Mouse (Mus musculus) midbrain, postnatal 0 days (tissue): ENCODE data around the gene Dhdh. TPM values are rescaled to one million over a fixed set of nuclear protein-coding genes. Genes with fewer than 3 reads are reported as not detected.

Experiments
- ATAC-seq: fragments of 200-750 bp; cut with Nextera tagmentation; 2 replicates; pipeline ENCODE4 v1.8.0; 2017; ENCODE audit warnings: moderate number of reproducible peaks, mild to moderate bottlenecking, moderate TSS enrichment, moderate library complexity; ENCODE audit not compliant: low FRiP score
- DNase-seq: peaks from one replicate; pipeline ENCODE4 v3.0.0-alpha.2; 2015; ENCODE audit warnings: low spot score
- H3K27ac ChIP-seq: fragments of 300-500 bp; sonication (generic); 2 replicates; pipeline ENCODE4 v1.5.1; 2014; ENCODE audit warnings: low read depth, mild to moderate bottlenecking, low read length, mixed read lengths
- H3K27me3 ChIP-seq: fragments of 300-500 bp; sonication (generic); 2 replicates; pipeline ENCODE4 v1.6.1; 2014; ENCODE audit warnings: low read length, control low read depth, mixed read lengths; ENCODE audit not compliant: insufficient read depth
- H3K36me3 ChIP-seq: fragments of 300-500 bp; sonication (generic); 2 replicates; pipeline ENCODE4 v1.6.1; 2014; ENCODE audit warnings: low read length, control low read depth, mixed read lengths; ENCODE audit not compliant: insufficient read depth
- H3K4me1 ChIP-seq: fragments of 300-500 bp; sonication (generic); 2 replicates; pipeline ENCODE4 v1.6.1; 2014; ENCODE audit warnings: mild to moderate bottlenecking, control low read depth, antibody characterized with exemption, low read length, mixed read lengths; ENCODE audit not compliant: insufficient read depth
- H3K4me2 ChIP-seq: fragments of 300-500 bp; sonication (generic); 2 replicates; pipeline ENCODE4 v1.6.1; 2014; ENCODE audit warnings: low read depth, mild to moderate bottlenecking, low read length, mixed read lengths; ENCODE audit not compliant: poor library complexity, severe bottlenecking
- H3K4me3 ChIP-seq: fragments of 300-500 bp; sonication (generic); 2 replicates; pipeline ENCODE4 v1.5.1; 2014; ENCODE audit warnings: low read depth, mild to moderate bottlenecking, low read length, moderate library complexity
- H3K9ac ChIP-seq: fragments of 300-500 bp; sonication (generic); replicated peaks from 2 replicates; pipeline ENCODE4 v1.6.1; 2014; ENCODE audit warnings: mild to moderate bottlenecking, low read length, moderate library complexity, mixed read lengths; ENCODE audit not compliant: poor library complexity, severe bottlenecking
- H3K9me3 ChIP-seq: fragments of 300-500 bp; sonication (generic); 2 replicates; pipeline ENCODE4 v1.6.1; 2016; ENCODE audit warnings: low read length, control low read depth
- CTCF ChIP-seq: IDR thresholded peaks from 2 replicates; pipeline ENCODE4 v1.5.1; 2016; ENCODE audit warnings: antibody characterized with exemption, mild to moderate bottlenecking
- WGBS: fragments of 180-500 bp; shearing (Covaris S2); extraction: QIAGEN DNeasy Blood & Tissue Kit; methylation state at CpG from one replicate; pipeline ENCODE4 v1.1.7; 2014; 5-methylcytosine and 5-hydroxymethylcytosine counted together
- polyA plus RNA-seq: library from polyadenylated mRNA; unstranded; fragments of >200 nt; fragmentation: Nextera tagmentation; extraction: Ambion mirVana; gene quantifications from 2 replicates; pipeline ENCODE4 v1.2.1, GENCODE M21; 2015
- total RNA-seq: library from RNA; depleted of rRNA; stranded (reverse); fragments of >200 nt; gene quantifications from 2 replicates; pipeline ENCODE4 v1.2.3, GENCODE M21; 2014

The Dhdh gene
- total and polyA plus RNA-seq, 2 experiments from 2014 or later: 4.3 to 6.1 TPM

GRCm38 (mm10) chr7:45456721-45457203 is 31.8 kb downstream of the Dhdh start:
- H3K27me3 ChIP-seq: no peaks in the 10 kb centered on the region
- H3K36me3 ChIP-seq: peaks cover 30% of the 10 kb centered on the region
- no peaks in the 10 kb centered on the region for H3K9me3 ChIP-seq
- no peak overlapping the region for H3K4me3 ChIP-seq
- TF ChIP-seq CTCF: no peak
- DNase-seq (no peak), ATAC-seq (no peak)
- WGBS: 53% methylated on average over 9 of the region's 9 CpGs
- H3K4me2 ChIP-seq: peak overlapping the region; percentile 74; the same call in 1 of the 2 replicates
- peaks cover 10% of the 10 kb centered on the region for H3K4me1 ChIP-seq
- H3K9ac ChIP-seq: 0 out of 2 replicates have a peak overlapping the region, but pooled peaks have one; percentile 33
- H3K27ac ChIP-seq: peak overlapping the region; percentile 47; the same call in 1 of the 2 replicates

DNA sequence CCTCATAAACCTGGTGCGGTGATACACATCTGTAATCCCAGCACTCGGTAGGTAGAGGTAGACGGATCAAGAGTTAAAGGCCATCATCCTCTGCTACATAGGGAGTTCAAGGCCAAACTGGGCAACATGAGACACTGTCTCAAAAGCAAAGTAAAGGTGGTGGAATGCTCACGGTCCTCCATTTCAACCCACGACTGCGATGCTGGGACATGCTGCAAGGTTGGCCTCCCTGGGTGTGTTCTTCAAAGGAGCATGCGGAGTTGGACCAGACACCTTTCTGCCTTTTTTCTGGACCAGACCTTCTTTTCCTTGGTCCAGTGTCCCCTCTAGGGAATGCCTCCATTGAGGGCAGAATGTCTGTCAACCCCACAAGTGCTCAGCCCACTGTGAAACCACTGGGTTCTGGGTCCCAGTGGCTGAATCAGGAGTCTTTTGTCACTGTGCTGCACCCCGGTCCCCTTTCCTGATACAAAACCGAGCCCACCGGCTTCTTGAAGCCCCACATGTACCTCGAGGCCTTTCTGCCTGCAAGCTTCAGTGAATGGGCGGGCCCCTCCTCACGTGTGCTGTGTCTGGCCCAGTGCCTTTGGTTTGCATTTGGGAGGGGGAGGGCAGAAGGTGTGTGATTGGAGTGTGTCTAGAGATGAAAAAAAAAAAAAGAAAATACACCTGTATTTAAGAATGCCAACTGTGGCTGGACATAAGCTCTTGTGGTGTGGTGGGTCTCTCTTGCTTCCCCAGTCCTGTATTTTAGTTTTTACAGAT is 32.5 kb downstream of the Dhdh start:
- no peaks in the 10 kb centered on the region for H3K27me3 ChIP-seq
- H3K9me3 ChIP-seq: no peaks in the 10 kb centered on the region
- no peak for TF ChIP-seq CTCF
- no peak overlapping the region for H3K27ac ChIP-seq
- peaks cover 10% of the 10 kb centered on the region for H3K4me1 ChIP-seq
- H3K9ac ChIP-seq: no peak overlapping the region
- ATAC-seq: no peak
- DNase-seq: no peak
- H3K4me2 ChIP-seq: no peak overlapping the region; the same call in 1 of the 2 replicates
- peaks cover 27% of the 10 kb centered on the region for H3K36me3 ChIP-seq
- no peak overlapping the region for H3K4me3 ChIP-seq
- 83% methylated on average over 13 of the region's 13 CpGs for WGBS

GRCm38 (mm10) chr7:45454971-45455370 is 33.6 kb downstream of the Dhdh start:
- H3K4me1 ChIP-seq: peaks cover 10% of the 10 kb centered on the region
- ATAC-seq: no peak
- no peak overlapping the region for H3K9ac ChIP-seq
- H3K9me3 ChIP-seq: no peaks in the 10 kb centered on the region
- H3K27me3 ChIP-seq: no peaks in the 10 kb centered on the region
- H3K27ac ChIP-seq: no peak overlapping the region
- H3K4me3 ChIP-seq: no peak overlapping the region
- DNase-seq: no peak
- no peak for TF ChIP-seq CTCF
- peaks cover 27% of the 10 kb centered on the region for H3K36me3 ChIP-seq
- H3K4me2 ChIP-seq: no peak overlapping the region
- 88% methylated on average over 15 of the region's 15 CpGs for WGBS

DNA sequence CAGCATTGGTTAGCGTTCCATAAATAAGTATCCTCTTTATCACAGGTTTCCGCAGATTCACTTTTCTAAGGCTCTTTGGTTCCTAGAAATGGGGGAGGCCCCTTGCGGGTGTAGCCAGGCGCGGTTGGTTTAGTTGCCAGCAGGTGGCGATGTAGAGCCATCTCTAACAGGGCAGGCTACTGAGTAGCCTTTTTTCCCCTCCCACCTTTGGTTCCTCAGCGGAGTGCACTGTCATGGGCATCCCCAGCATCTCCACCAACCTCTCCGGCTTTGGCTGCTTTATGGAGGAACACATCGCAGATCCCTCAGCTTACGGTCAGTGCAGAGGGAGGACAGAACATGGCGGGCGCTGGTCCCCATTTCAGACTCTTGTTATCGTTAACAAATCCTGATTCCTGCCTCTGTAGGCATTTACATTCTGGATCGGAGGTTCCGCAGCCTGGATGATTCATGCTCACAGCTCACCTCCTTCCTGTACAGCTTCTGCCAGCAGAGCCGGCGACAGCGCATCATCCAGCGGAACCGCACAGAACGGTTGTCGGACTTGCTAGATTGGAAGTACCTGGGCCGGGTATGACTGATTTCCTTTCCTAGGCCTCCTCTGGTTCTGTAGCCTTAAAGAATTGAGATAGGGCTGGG is 37.1 kb downstream of the Dhdh start:
- Histone ChIP-seq H3K4me2 (no peak overlapping the region), H3K36me3 (peaks cover 31% of the 10 kb centered on the region), H3K9ac (no peak overlapping the region), H3K9me3 (no peaks in the 10 kb centered on the region), H3K27me3 (no peaks in the 10 kb centered on the region), H3K27ac (no peak overlapping the region; the same call in 1 of the 2 replicates), H3K4me1 (no peaks in the 10 kb centered on the region; the same call in 1 of the 2 replicates), H3K4me3 (no peak overlapping the region)
- WGBS: 49% methylated on average over 23 of the region's 23 CpGs
- ATAC-seq: peak; percentile 45; the same call in 1 of the 2 replicates
- peak; percentile 84 for TF ChIP-seq CTCF
- DNase-seq: peak; percentile 85

DNA sequence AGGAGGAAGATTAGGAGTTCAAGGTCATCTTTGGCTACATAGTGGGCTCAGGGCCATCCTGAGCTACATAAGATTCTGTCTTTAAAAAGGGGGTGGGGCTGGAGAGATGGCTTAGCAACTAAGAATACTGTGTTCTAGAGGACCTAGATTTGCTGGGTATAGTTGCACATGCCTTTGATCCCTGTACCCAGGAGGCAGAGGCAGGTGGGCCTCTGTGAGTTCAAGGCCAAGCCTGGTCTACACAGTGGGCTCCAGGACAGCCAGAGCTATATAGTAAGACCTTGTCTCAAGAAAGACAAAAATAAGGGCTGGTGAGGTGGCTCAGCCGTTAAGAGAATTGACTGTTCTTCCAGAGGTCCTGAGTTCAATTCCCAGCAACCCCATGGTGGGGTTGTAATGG is 38.6 kb downstream of the Dhdh start:
- TF ChIP-seq CTCF: no peak
- DNase-seq (no peak), ATAC-seq (no peak)
- no peaks in the 10 kb centered on the region for H3K9me3 ChIP-seq
- H3K36me3 ChIP-seq: peaks cover 20% of the 10 kb centered on the region
- H3K4me2 ChIP-seq: no peak overlapping the region
- no peak overlapping the region for H3K27ac ChIP-seq
- no peaks in the 10 kb centered on the region for H3K4me1 ChIP-seq
- no peaks in the 10 kb centered on the region for H3K27me3 ChIP-seq
- 96% methylated on average over 1 of the region's 1 CpGs for WGBS
- H3K4me3 ChIP-seq: no peak overlapping the region
- H3K9ac ChIP-seq: no peak overlapping the region
